Mouse (Mus musculus) C2C12 (cell line): ENCODE data around the gene Olfr764-ps1. TPM values are rescaled to one million over a fixed set of nuclear protein-coding genes. Genes with fewer than 3 reads are reported as not detected.
"Not testable (repeated sequence)": the region's sequence is repeated elsewhere in the genome, so short reads cannot be mapped to it uniquely, and the experiment has no call there.

Source experiments
- H3K27me3 ChIP-seq: one replicate; pipeline ENCODE4 v1.6.1; 2011; ENCODE audit not compliant: control insufficient read depth, insufficient read depth, insufficient read length
- H3K36me3 ChIP-seq: one replicate; pipeline ENCODE4 v1.6.1; 2011; ENCODE audit not compliant: control insufficient read depth, insufficient read depth
- H3K4me3 ChIP-seq: one replicate; pipeline ENCODE4 v1.5.1; 2011; ENCODE audit warnings: mild to moderate bottlenecking, control low read depth; ENCODE audit not compliant: poor library complexity, insufficient read depth, severe bottlenecking
- H3K79me2 ChIP-seq: one replicate; pipeline ENCODE4 v1.6.1; 2011; ENCODE audit not compliant: control insufficient read depth, insufficient read depth
- H3K79me3 ChIP-seq: one replicate; pipeline ENCODE4 v1.6.1; 2011; ENCODE audit warnings: low read depth, control low read depth
- H3ac ChIP-seq: one replicate; pipeline ENCODE3; 2011; ENCODE audit warnings: low read depth; ENCODE audit not compliant: control insufficient read depth, insufficient read length
- CEBPB ChIP-seq: IDR thresholded peaks from one replicate; pipeline ENCODE4 v1.6.1; 2011; ENCODE audit warnings: low read depth, mild to moderate bottlenecking, control low read depth, moderate library complexity
- CTCF ChIP-seq: IDR thresholded peaks from one replicate; pipeline ENCODE4 v1.5.1; 2011; ENCODE audit not compliant: control insufficient read depth, insufficient read depth, insufficient read length
- FOSL1 ChIP-seq: IDR thresholded peaks from one replicate; pipeline ENCODE4 v1.8.0; 2011; ENCODE audit warnings: mild to moderate bottlenecking, low read length; ENCODE audit not compliant: poor library complexity, insufficient read depth, severe bottlenecking
- MAX ChIP-seq: IDR thresholded peaks from one replicate; pipeline ENCODE4 v1.6.1; 2011; ENCODE audit warnings: mild to moderate bottlenecking, control low read depth
- MYOD1 ChIP-seq: IDR thresholded peaks from one replicate; pipeline ENCODE4 v1.6.1; 2011; ENCODE audit warnings: low read depth; ENCODE audit not compliant: control insufficient read depth, insufficient read length
- MYOG ChIP-seq: IDR thresholded peaks from one replicate; pipeline ENCODE4 v1.6.1; 2011; ENCODE audit not compliant: control insufficient read depth, insufficient read length; ENCODE audit errors: extremely low read depth
- USF1 ChIP-seq: IDR thresholded peaks from one replicate; pipeline ENCODE4 v1.6.1; 2011; ENCODE audit warnings: low read depth, mild to moderate bottlenecking, control low read depth, moderate library complexity
- long read RNA-seq, 2 experiments: library from polyadenylated mRNA; unstranded; transcript quantifications; one replicate each; pipeline ENCODE4 v2.0.0; 2019 to 2020
- polyA plus RNA-seq: library from polyadenylated mRNA; unstranded; fragments of >200 nt; fragmentation: generic; extraction: Trizol; gene quantifications from one replicate; pipeline ENCODE4 v1.2.1, GENCODE M21; 2012; ENCODE audit warnings: missing spikeins

Gene Olfr764-ps1
- polyA plus RNA-seq, result not detected
- long read RNA-seq, experiment 1, result 0 reads
- long read RNA-seq, experiment 2, result 0 reads

DNA sequence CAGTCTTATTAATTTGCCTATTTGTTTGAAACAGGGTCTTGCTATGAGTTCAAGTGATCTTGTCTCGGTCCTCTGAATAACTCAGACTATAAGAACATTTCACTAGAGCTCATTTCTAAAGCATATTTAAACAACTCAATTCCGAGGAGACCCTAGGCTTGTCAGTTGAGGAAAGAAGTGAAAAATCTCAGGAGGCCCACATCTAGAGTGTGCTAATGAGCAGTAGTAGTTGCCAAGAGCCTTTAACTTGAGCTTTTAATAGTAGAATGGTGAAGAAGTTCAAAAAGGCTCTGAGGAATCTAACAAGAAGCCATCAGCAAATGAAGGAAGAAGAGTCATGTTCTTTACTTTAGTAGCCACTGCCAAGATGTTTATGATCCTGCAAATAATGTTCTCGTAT lies at the start of gene Olfr764-ps1:
Gene Olfr764-ps1 (minus strand): TSS at position 101 of the 400 bp plus-strand sequence.
- TF ChIP-seq MYOG (no peak), CEBPB (no peak), CTCF (no peak), MYOD1 (no peak), USF1 (no peak), FOSL1 (no peak), MAX (no peak)
- Histone ChIP-seq H3K36me3 (no peaks in the 10 kb centered on the region), H3ac (no peak within 1 kb of the TSS), H3K27me3 (no peaks in the 10 kb centered on the region), H3K79me3 (no peaks in the 10 kb centered on the region), H3K79me2 (no peaks in the 10 kb centered on the region), H3K4me3 (no peak within 1 kb of the TSS)

DNA sequence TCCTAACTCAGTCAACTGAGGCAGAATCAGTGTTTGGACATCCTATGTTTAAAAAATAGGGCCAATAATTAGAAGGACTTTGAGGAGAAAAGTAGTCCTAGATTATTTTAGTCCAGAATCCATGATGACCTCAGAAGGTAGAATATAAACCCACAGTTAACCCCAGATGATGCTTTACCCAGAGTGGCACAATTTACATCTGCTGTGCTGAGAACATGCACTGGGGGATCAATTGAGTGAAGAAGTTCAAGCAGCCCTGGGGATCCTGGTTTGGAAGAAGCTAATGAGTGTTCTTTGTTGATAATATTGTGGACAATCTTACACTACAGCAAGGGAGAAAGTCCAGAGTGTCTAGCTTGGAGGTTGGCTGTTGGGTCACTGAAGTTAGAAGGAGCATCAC lies 43.1 kb upstream of the Olfr764-ps1 start, which contains the start of gene Olfr767:
Gene Olfr767 (minus strand): TSS at position 101 of the 400 bp plus-strand sequence.
- H3K27me3 ChIP-seq, H3K79me3 ChIP-seq, H3K4me3 ChIP-seq, H3ac ChIP-seq, H3K79me2 ChIP-seq, H3K36me3 ChIP-seq: not testable (repeated sequence)

DNA sequence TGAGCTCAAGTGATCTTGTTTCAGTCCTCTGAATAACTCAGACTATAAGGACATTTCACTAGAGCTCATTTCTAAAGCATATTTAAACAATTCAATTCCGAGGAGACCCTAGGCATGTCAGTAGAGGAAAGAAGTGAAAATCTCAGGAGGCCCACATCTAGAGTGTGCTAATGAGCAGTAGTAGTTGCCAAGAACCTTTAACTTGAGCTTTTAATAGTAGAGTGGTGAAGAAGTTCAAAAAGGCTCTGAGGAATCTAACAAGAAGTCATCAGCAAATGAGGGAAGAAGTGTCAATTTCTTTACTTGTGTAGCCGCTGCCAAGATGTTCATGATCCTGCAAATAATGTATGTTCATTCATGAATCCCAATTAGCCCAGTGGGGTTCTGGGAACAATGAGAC lies 29.2 kb upstream of the Olfr764-ps1 start, which contains the start of gene Olfr766-ps1:
Gene Olfr766-ps1 (minus strand): TSS at position 101 of the 400 bp plus-strand sequence.
- Histone ChIP-seq H3K79me2 (no peaks in the 10 kb centered on the region), H3K27me3 (no peaks in the 10 kb centered on the region), H3ac (no peak within 1 kb of the TSS), H3K36me3 (no peaks in the 10 kb centered on the region), H3K4me3 (no peak within 1 kb of the TSS), H3K79me3 (no peaks in the 10 kb centered on the region)
- TF ChIP-seq CTCF (no peak), MYOD1 (no peak), USF1 (no peak), FOSL1 (no peak), MYOG (no peak), MAX (no peak), CEBPB (no peak)

DNA sequence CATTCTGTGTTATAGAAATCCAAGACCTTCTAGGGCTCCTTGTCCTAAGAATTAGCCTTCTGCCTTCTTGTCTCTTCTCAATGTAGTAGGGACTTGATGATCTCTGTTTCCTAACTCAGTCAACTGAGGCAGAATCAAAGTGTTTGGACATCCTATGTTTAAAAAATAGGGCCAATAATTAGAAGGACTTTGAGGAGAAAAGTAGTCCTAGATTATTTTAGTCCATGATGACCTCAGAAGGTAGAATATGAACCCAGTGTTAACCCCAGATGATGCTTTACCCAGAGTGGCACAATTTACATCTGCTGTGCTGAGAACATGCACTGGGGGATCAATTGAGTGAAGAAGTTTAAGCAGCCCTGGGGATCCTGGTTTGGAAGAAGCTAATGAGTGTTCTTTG lies 10.2 kb upstream of the Olfr764-ps1 start, which contains the start of gene Olfr765:
Gene Olfr765 (minus strand): TSS at position 101 of the 400 bp plus-strand sequence.
- not testable (repeated sequence) for H3K36me3 ChIP-seq, H3K79me2 ChIP-seq, H3K27me3 ChIP-seq, H3ac ChIP-seq, H3K79me3 ChIP-seq, H3K4me3 ChIP-seq

DNA sequence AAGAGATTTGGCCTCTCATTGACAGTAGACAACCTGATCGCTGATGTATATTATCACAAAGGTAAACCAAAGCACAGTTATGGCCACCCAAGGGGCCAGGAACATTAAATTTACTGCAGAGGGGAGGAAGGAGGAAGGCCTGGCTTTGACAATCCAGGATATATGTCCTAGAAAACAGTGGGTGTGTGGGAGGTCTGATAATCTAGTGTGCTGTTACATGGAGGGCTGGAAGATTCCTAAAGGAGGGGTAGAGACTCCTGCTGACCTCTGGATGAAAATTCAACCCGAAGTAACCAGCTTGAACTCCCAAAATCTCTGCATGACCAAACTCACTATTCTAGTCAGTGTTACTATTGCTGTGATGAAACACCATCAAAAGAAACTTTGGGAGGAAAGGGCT lies 11.4 kb downstream of the Olfr764-ps1 start:
- Histone ChIP-seq H3K79me2 (no peaks in the 10 kb centered on the region), H3K36me3 (no peaks in the 10 kb centered on the region), H3K79me3 (no peaks in the 10 kb centered on the region), H3ac (no peak overlapping the region), H3K4me3 (no peak overlapping the region), H3K27me3 (no peaks in the 10 kb centered on the region)
- TF ChIP-seq USF1, result no peak

DNA sequence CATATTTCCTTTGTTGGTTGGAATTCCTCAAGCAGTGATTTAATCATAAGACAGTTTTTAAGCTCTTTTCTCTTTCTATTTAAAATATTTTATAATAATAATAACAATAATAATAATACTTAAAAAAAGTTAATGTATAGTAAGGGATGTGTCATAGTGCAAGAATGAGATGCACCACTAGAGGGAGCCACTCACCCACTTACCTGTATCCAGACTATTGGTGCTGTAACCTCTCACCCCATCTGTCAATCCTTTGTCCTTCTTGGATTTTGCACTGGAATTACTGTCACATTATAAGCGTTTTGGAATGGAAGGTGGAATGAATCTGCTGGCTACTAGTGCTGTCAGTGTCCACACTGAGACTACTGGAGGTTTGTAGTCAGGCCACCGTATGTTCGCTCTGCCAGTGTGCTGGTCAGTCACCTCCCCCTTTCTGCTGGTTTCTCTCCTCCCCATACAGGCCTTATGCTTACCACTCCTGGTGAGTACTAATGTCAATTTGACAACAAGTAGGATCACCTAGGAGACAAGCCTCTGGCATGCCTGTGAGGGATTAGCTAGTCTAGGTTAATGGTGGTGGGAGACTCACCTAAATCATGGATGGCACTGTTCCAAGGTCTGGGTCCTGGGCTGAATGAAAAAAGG lies 13.6 kb downstream of the Olfr764-ps1 start:
- Histone ChIP-seq H3ac (no peak overlapping the region), H3K27me3 (no peaks in the 10 kb centered on the region), H3K79me3 (no peaks in the 10 kb centered on the region), H3K4me3 (no peak overlapping the region), H3K79me2 (no peaks in the 10 kb centered on the region), H3K36me3 (no peaks in the 10 kb centered on the region)
- no peak for TF ChIP-seq FOSL1
- TF ChIP-seq USF1, result no peak
- no peak for TF ChIP-seq CEBPB
- TF ChIP-seq CTCF, result peak; percentile 18
